Mouse (Mus musculus) olfactory bulb, adult 2 months (tissue): ENCODE measurements around the gene Gm27029. TPM values are rescaled to one million over a fixed set of nuclear protein-coding genes. Genes with fewer than 3 reads are reported as not detected.
"Not testable (repeated sequence)": the region's sequence is repeated elsewhere in the genome, so short reads cannot be mapped to it uniquely, and the experiment has no call there.

Source experiments
- H3K27ac ChIP-seq: fragments of 200-500 bp; 2 replicates; pipeline ENCODE4 v1.5.1; 2012; ENCODE audit warnings: low read depth, low read length; ENCODE audit not compliant: insufficient read depth
- H3K4me1 ChIP-seq: fragments of 200-500 bp; 2 replicates; pipeline ENCODE4 v1.6.1; 2012; ENCODE audit warnings: low read length; ENCODE audit not compliant: control insufficient read depth, insufficient read depth
- H3K4me3 ChIP-seq: fragments of 200-500 bp; 2 replicates; pipeline ENCODE4 v1.5.1; 2012; ENCODE audit warnings: mild to moderate bottlenecking, low read depth, low read length, moderate library complexity; ENCODE audit not compliant: insufficient read depth
- CTCF ChIP-seq: fragments of 200-500 bp; IDR thresholded peaks from 2 replicates; pipeline ENCODE4 v1.5.1; 2012; ENCODE audit warnings: low read depth, mild to moderate bottlenecking, low read length, moderate library complexity; ENCODE audit not compliant: insufficient read depth
- POLR2A ChIP-seq: fragments of 200-500 bp; IDR thresholded peaks from 2 replicates; pipeline ENCODE4 v1.6.1; 2012; ENCODE audit warnings: mild to moderate bottlenecking, low read depth, low read length, moderate library complexity; ENCODE audit not compliant: insufficient read depth
- WGBS: fragments of 180-500 bp; shearing (Covaris S2); methylation state at CpG from one replicate; pipeline ENCODE4 v1.1.7; 2018; 5-methylcytosine and 5-hydroxymethylcytosine counted together
- polyA plus RNA-seq: library from polyadenylated mRNA; stranded (reverse); fragments of >200 nt; gene quantifications from 2 replicates; pipeline ENCODE4 v1.2.4, GENCODE M21; 2012; ENCODE audit warnings: low replicate concordance; ENCODE audit not compliant: missing spikeins, insufficient read depth, insufficient read length

The Gm27029 gene
- polyA plus RNA-seq, 1 experiment: not detected

- Histone ChIP-seq H3K4me1 (peaks cover 26% of the 10 kb centered on the region), H3K27ac (no peak overlapping the region), H3K4me3 (no peak overlapping the region)
- TF ChIP-seq POLR2A: no peak
- TF ChIP-seq CTCF: no peak
- 92% methylated on average over 15 of the region's 15 CpGs for WGBS
These were observed 35.7 kb upstream of the Gm27029 start for GRCm38 (mm10) chr11:101460321-101460720.

- Histone ChIP-seq H3K4me3 (no peak overlapping the region), H3K27ac (no peak overlapping the region), H3K4me1 (peaks cover 21% of the 10 kb centered on the region)
- no peak for TF ChIP-seq POLR2A
- TF ChIP-seq CTCF: no peak
- 47% methylated on average over 6 of the region's 6 CpGs for WGBS
These were observed 35.1 kb upstream of the Gm27029 start for GRCm38 (mm10) chr11:101459716-101460115.

GRCm38 (mm10) chr11:101458217-101458616 lies 33.6 kb upstream of the Gm27029 start:
- no peak overlapping the region for H3K27ac ChIP-seq
- 87% methylated on average over 12 of the region's 12 CpGs for WGBS
- no peak for TF ChIP-seq POLR2A
- TF ChIP-seq CTCF: no peak
- peaks cover 14% of the 10 kb centered on the region for H3K4me1 ChIP-seq
- H3K4me3 ChIP-seq: no peak overlapping the region

GRCm38 (mm10) chr11:101457631-101458030 lies 33.0 kb upstream of the Gm27029 start:
- H3K27ac ChIP-seq: no peak overlapping the region
- TF ChIP-seq POLR2A: no peak
- TF ChIP-seq CTCF: no peak
- 90% methylated on average over 9 of the region's 9 CpGs for WGBS
- no peak overlapping the region for H3K4me3 ChIP-seq
- peaks cover 9% of the 10 kb centered on the region; the same call in 1 of the 2 replicates for H3K4me1 ChIP-seq

GRCm38 (mm10) chr11:101455627-101456026 lies 31.0 kb upstream of the Gm27029 start:
- H3K4me1 ChIP-seq: 0 out of 2 replicates have a peak, but pooled peaks cover 3% of the 10 kb centered on the region
- WGBS: 94% methylated on average over 7 of the region's 7 CpGs
- H3K27ac ChIP-seq: no peak overlapping the region
- no peak overlapping the region for H3K4me3 ChIP-seq
- TF ChIP-seq POLR2A (no peak), CTCF (no peak)

- TF ChIP-seq POLR2A: no peak
- TF ChIP-seq CTCF: no peak
- Histone ChIP-seq H3K4me1 (0 out of 2 replicates have a peak, but pooled peaks cover 3% of the 10 kb centered on the region), H3K4me3 (no peak overlapping the region), H3K27ac (no peak overlapping the region)
- 16% methylated on average over 6 of the region's 6 CpGs for WGBS
These were observed 30.1 kb upstream of the Gm27029 start for GRCm38 (mm10) chr11:101454702-101455101.

GRCm38 (mm10) chr11:101452093-101452774 lies 27.6 kb upstream of the Gm27029 start:
- Histone ChIP-seq H3K4me3 (no peak overlapping the region), H3K4me1 (no peaks in the 10 kb centered on the region; the same call in 1 of the 2 replicates), H3K27ac (no peak overlapping the region)
- TF ChIP-seq CTCF (no peak), POLR2A (no peak)
- WGBS: 69% methylated on average over 10 of the region's 10 CpGs

- H3K27ac ChIP-seq: no peak overlapping the region
- TF ChIP-seq POLR2A (no peak), CTCF (no peak)
- H3K4me3 ChIP-seq: no peak overlapping the region
- WGBS: 93% methylated on average over 10 of the region's 10 CpGs
- H3K4me1 ChIP-seq: no peaks in the 10 kb centered on the region; the same call in 1 of the 2 replicates
These were observed 26.9 kb upstream of the Gm27029 start for GRCm38 (mm10) chr11:101451536-101451935.

GRCm38 (mm10) chr11:101450394-101450793 lies 25.8 kb upstream of the Gm27029 start:
- WGBS: 84% methylated on average over 3 of the region's 3 CpGs
- Histone ChIP-seq H3K27ac (no peak overlapping the region), H3K4me3 (no peak overlapping the region), H3K4me1 (no peaks in the 10 kb centered on the region; the same call in 1 of the 2 replicates)
- no peak for TF ChIP-seq CTCF
- no peak for TF ChIP-seq POLR2A

GRCm38 (mm10) chr11:101449596-101449995 lies 25.0 kb upstream of the Gm27029 start:
- WGBS: 85% methylated on average over 4 of the region's 4 CpGs
- H3K27ac ChIP-seq, H3K4me1 ChIP-seq, H3K4me3 ChIP-seq: not testable (repeated sequence)
